Mouse (Mus musculus) MEL (cell line): ENCODE measurements around the gene Plekhf1.

Source experiments
- CHD2 ChIP-seq: IDR thresholded peaks from 2 replicates; pipeline ENCODE4 v1.6.1; 2011; ENCODE audit warnings: low read length, improper control_type of control experiment
- E2F4 ChIP-seq: IDR thresholded peaks from 2 replicates; pipeline ENCODE4 v1.6.1; 2011; ENCODE audit warnings: low read depth, low read length, improper control_type of control experiment, borderline replicate concordance
- EP300 ChIP-seq, 2 experiments: IDR thresholded peaks; 2 replicates each; pipeline ENCODE4 v1.6.1; 2011; ENCODE audit warnings: improper control_type of control experiment in 2 of 2, low read length in 2 of 2, low read depth in 1 of 2, mild to moderate bottlenecking in 1 of 2
- GABPA ChIP-seq: IDR thresholded peaks from 2 replicates; pipeline ENCODE4 v1.6.1; 2012; ENCODE audit warnings: low read depth, mild to moderate bottlenecking, inconsistent platforms, low read length, improper control_type of control experiment, moderate library complexity
- GATA1 ChIP-seq: IDR thresholded peaks from 2 replicates; pipeline ENCODE4 v1.6.1; 2011; ENCODE audit warnings: low read depth, low read length, improper control_type of control experiment
- HCFC1 ChIP-seq: IDR thresholded peaks from 2 replicates; pipeline ENCODE4 v1.6.1; 2012; ENCODE audit warnings: low read depth, mild to moderate bottlenecking, inconsistent platforms, low read length, improper control_type of control experiment, moderate library complexity
- JUND ChIP-seq: IDR thresholded peaks from 2 replicates; pipeline ENCODE4 v1.6.1; 2011; ENCODE audit warnings: low read depth, mild to moderate bottlenecking, improper control_type of control experiment, low read length
- KAT2A ChIP-seq: conservative IDR thresholded peaks from 2 replicates; pipeline ENCODE4 v1.6.1; 2012; ENCODE audit warnings: low read depth, low read length, improper control_type of control experiment, inconsistent platforms
- MEF2A ChIP-seq: IDR thresholded peaks from 2 replicates; pipeline ENCODE4 v1.6.1; 2014; ENCODE audit warnings: low read depth, mild to moderate bottlenecking, inconsistent platforms, low read length, improper control_type of control experiment; ENCODE audit not compliant: poor library complexity, insufficient replicate concordance, severe bottlenecking; ENCODE audit errors: extremely low read depth
- MYC ChIP-seq: IDR thresholded peaks from 2 replicates; pipeline ENCODE4 v1.6.1; 2011; ENCODE audit warnings: low read depth, mild to moderate bottlenecking, low read length, improper control_type of control experiment, moderate library complexity
- POLR2A ChIP-seq, 2 experiments: IDR thresholded peaks; 2 replicates each; pipeline ENCODE4 v1.6.1; 2011 to 2012; ENCODE audit warnings: low read length in 2 of 2, mild to moderate bottlenecking in 2 of 2, control low read depth in 1 of 2, improper control_type of control experiment in 1 of 2, low read depth in 1 of 2, moderate library complexity in 1 of 2; ENCODE audit not compliant: control insufficient read depth in 1 of 2, insufficient read depth in 1 of 2, poor library complexity in 1 of 2
- RAD21 ChIP-seq: IDR thresholded peaks from 2 replicates; pipeline ENCODE4 v1.6.1; 2011; ENCODE audit warnings: mild to moderate bottlenecking, low read depth, low read length, improper control_type of control experiment
- RCOR1 ChIP-seq: IDR thresholded peaks from 2 replicates; pipeline ENCODE4 v1.6.1; 2012; ENCODE audit warnings: low read depth, mild to moderate bottlenecking, inconsistent platforms, low read length, improper control_type of control experiment
- USF2 ChIP-seq, 2 experiments: IDR thresholded peaks; 2 replicates each; pipeline ENCODE4 v1.6.1; 2011 to 2012; ENCODE audit warnings: improper control_type of control experiment in 2 of 2, low read length in 2 of 2, borderline replicate concordance in 1 of 2, inconsistent platforms in 1 of 2, low read depth in 1 of 2, mild to moderate bottlenecking in 1 of 2; ENCODE audit not compliant: insufficient read depth in 1 of 2

- TF ChIP-seq KAT2A = no peak
- TF ChIP-seq E2F4 = no peak
- TF ChIP-seq GATA1 = no peak
- no peak for TF ChIP-seq POLR2A (IDR thresholded peaks at IDR 0.05; ENCODE audit: control insufficient read depth in 1 of 2, insufficient read depth in 1 of 2, low read depth in 1 of 2, low read length in 2 of 2, poor library complexity in 1 of 2)
- TF ChIP-seq MEF2A = no peak
- no peak for TF ChIP-seq EP300 (IDR thresholded peaks at IDR 0.05; ENCODE audit: low read depth in 1 of 2, low read length in 2 of 2)
- no peak for TF ChIP-seq JUND
- no peak for TF ChIP-seq CHD2
- TF ChIP-seq RCOR1 = no peak
- no peak for TF ChIP-seq MYC
- TF ChIP-seq RAD21 = no peak
- TF ChIP-seq USF2 (IDR thresholded peaks at IDR 0.05; ENCODE audit: borderline replicate concordance in 1 of 2, insufficient read depth in 1 of 2, low read depth in 1 of 2, low read length in 2 of 2) = no peak
- TF ChIP-seq HCFC1 = no peak
- no peak for TF ChIP-seq GABPA
Observed at GRCm38 (mm10) chr7:38209478-38210152, 18.2 kb downstream of the Plekhf1 start.
